Mouse (Mus musculus): ENCODE measurements around the gene Cep112. TPM values are rescaled to one million over a fixed set of nuclear protein-coding genes. Genes with fewer than 3 reads are reported as not detected.
"Not testable (repeated sequence)": the region's sequence is repeated elsewhere in the genome, so short reads cannot be mapped to it uniquely, and the experiment has no call there.

Cep112 gene
- polyA plus RNA-seq, 1 experiment from 2014 or later: 10.1 TPM

GRCm38 (mm10) chr11:108846479-108846878, 421.5 kb downstream of the Cep112 start:
- no peaks in the 10 kb centered on the region for H3K9me3 ChIP-seq
- H3K27ac ChIP-seq: no peak overlapping the region
- DNase-seq (ENCODE audit: low spot score): no peak
- no peaks in the 10 kb centered on the region for H3K36me3 ChIP-seq
- WGBS: 91% methylated on average over 3 of the region's 3 CpGs
- no peak overlapping the region for H3K4me3 ChIP-seq
- H3K4me1 ChIP-seq (replicated peaks): no peaks in the 10 kb centered on the region
- H3K27me3 ChIP-seq (ENCODE audit: insufficient read depth, poor library complexity, severe bottlenecking): no peaks in the 10 kb centered on the region

GRCm38 (mm10) chr11:108851771-108852170, 426.8 kb downstream of the Cep112 start:
- Histone ChIP-seq H3K9me3 (no peaks in the 10 kb centered on the region), H3K4me1 (replicated peaks) (no peaks in the 10 kb centered on the region), H3K27me3 (ENCODE audit: insufficient read depth, poor library complexity, severe bottlenecking) (no peaks in the 10 kb centered on the region), H3K36me3 (no peaks in the 10 kb centered on the region), H3K4me3 (no peak overlapping the region), H3K27ac (no peak overlapping the region)
- no peak for DNase-seq (ENCODE audit: low spot score)
- WGBS: 95% methylated on average over 1 of the region's 1 CpGs

GRCm38 (mm10) chr11:108857254-108857653, 432.3 kb downstream of the Cep112 start:
- H3K27me3 ChIP-seq (ENCODE audit: insufficient read depth, poor library complexity, severe bottlenecking): no peaks in the 10 kb centered on the region
- WGBS: 58% methylated on average over 6 of the region's 6 CpGs
- no peaks in the 10 kb centered on the region for H3K9me3 ChIP-seq
- no peaks in the 10 kb centered on the region for H3K36me3 ChIP-seq
- peak overlapping the region; percentile 50 for H3K27ac ChIP-seq
- H3K4me1 ChIP-seq (replicated peaks): peaks cover 19% of the 10 kb centered on the region
- DNase-seq (ENCODE audit: low spot score): no peak
- no peak overlapping the region for H3K4me3 ChIP-seq

- WGBS: 51% methylated on average over 7 of the region's 7 CpGs
- Histone ChIP-seq H3K27me3 (ENCODE audit: insufficient read depth, poor library complexity, severe bottlenecking) (no peaks in the 10 kb centered on the region), H3K4me3 (no peak overlapping the region), H3K9me3 (no peaks in the 10 kb centered on the region), H3K4me1 (replicated peaks) (peaks cover 19% of the 10 kb centered on the region), H3K27ac (peak overlapping the region; percentile 50), H3K36me3 (no peaks in the 10 kb centered on the region)
- DNase-seq (ENCODE audit: low spot score): no peak
These were observed 432.8 kb downstream of the Cep112 start for GRCm38 (mm10) chr11:108857678-108858338.

- Histone ChIP-seq H3K4me3 (no peak overlapping the region), H3K4me1 (replicated peaks) (peaks cover 19% of the 10 kb centered on the region), H3K27me3 (ENCODE audit: insufficient read depth, poor library complexity, severe bottlenecking) (no peaks in the 10 kb centered on the region), H3K9me3 (no peaks in the 10 kb centered on the region), H3K36me3 (no peaks in the 10 kb centered on the region), H3K27ac (no peak overlapping the region)
- 78% methylated on average over 3 of the region's 3 CpGs for WGBS
- no peak for DNase-seq (ENCODE audit: low spot score)
These were observed 433.4 kb downstream of the Cep112 start for GRCm38 (mm10) chr11:108858339-108858804.

GRCm38 (mm10) chr11:108858846-108859245, 433.9 kb downstream of the Cep112 start:
- Histone ChIP-seq H3K27ac (no peak overlapping the region), H3K36me3 (no peaks in the 10 kb centered on the region), H3K27me3 (ENCODE audit: insufficient read depth, poor library complexity, severe bottlenecking) (no peaks in the 10 kb centered on the region), H3K9me3 (no peaks in the 10 kb centered on the region), H3K4me1 (replicated peaks) (peaks cover 19% of the 10 kb centered on the region), H3K4me3 (no peak overlapping the region)
- DNase-seq (ENCODE audit: low spot score): no peak
- 82% methylated on average over 6 of the region's 6 CpGs for WGBS

GRCm38 (mm10) chr11:108862360-108862759, 437.4 kb downstream of the Cep112 start:
- WGBS: 78% methylated on average over 6 of the region's 6 CpGs
- no peak for DNase-seq (ENCODE audit: low spot score)
- H3K27ac ChIP-seq: no peak overlapping the region

GRCm38 (mm10) chr11:108865746-108866145, 440.8 kb downstream of the Cep112 start:
- Histone ChIP-seq H3K4me1 (replicated peaks) (no peaks in the 10 kb centered on the region), H3K27me3 (ENCODE audit: insufficient read depth, poor library complexity, severe bottlenecking) (no peaks in the 10 kb centered on the region), H3K4me3 (no peak overlapping the region), H3K27ac (no peak overlapping the region), H3K36me3 (no peaks in the 10 kb centered on the region), H3K9me3 (no peaks in the 10 kb centered on the region)
- WGBS: 53% methylated on average over 8 of the region's 8 CpGs
- no peak for DNase-seq (ENCODE audit: low spot score)

More at GRCm38 (mm10) chr11:108862360-108862759, 437.4 kb downstream of the Cep112 start:
- H3K4me1 ChIP-seq (replicated peaks): peaks cover 15% of the 10 kb centered on the region
- H3K4me3 ChIP-seq: no peak overlapping the region
- no peaks in the 10 kb centered on the region for H3K9me3 ChIP-seq
- no peaks in the 10 kb centered on the region for H3K36me3 ChIP-seq
- no peaks in the 10 kb centered on the region for H3K27me3 ChIP-seq (ENCODE audit: insufficient read depth, poor library complexity, severe bottlenecking)

- Histone ChIP-seq H3K4me1 (replicated peaks) (0 out of 2 replicates have a peak, but pooled peaks cover 3% of the 10 kb centered on the region), H3K9me3 (no peaks in the 10 kb centered on the region), H3K27ac (no peak overlapping the region), H3K36me3 (no peaks in the 10 kb centered on the region), H3K27me3 (ENCODE audit: insufficient read depth, poor library complexity, severe bottlenecking) (no peaks in the 10 kb centered on the region), H3K4me3 (no peak overlapping the region)
- DNase-seq (ENCODE audit: low spot score): no peak
- WGBS: 94% methylated on average over 6 of the region's 6 CpGs
These were observed 442.5 kb downstream of the Cep112 start for GRCm38 (mm10) chr11:108867538-108867937.

- H3K9me3 ChIP-seq; H3K4me1 ChIP-seq (replicated peaks); H3K4me3 ChIP-seq; H3K36me3 ChIP-seq; DNase-seq (ENCODE audit: low spot score); H3K27ac ChIP-seq; H3K27me3 ChIP-seq (ENCODE audit: insufficient read depth, poor library complexity, severe bottlenecking): not testable (repeated sequence)
- WGBS: 97% methylated on average over 1 of the region's 1 CpGs
These were observed 446.3 kb downstream of the Cep112 start for GRCm38 (mm10) chr11:108871284-108871683.

- WGBS: 91% methylated on average over 3 of the region's 3 CpGs
- no peak for DNase-seq (ENCODE audit: low spot score)
These were observed 446.8 kb downstream of the Cep112 start for GRCm38 (mm10) chr11:108871748-108872147.

GRCm38 (mm10) chr11:108876633-108877205, 451.7 kb downstream of the Cep112 start:
- Histone ChIP-seq H3K36me3 (no peaks in the 10 kb centered on the region), H3K9me3 (no peaks in the 10 kb centered on the region), H3K27ac (no peak overlapping the region), H3K27me3 (ENCODE audit: insufficient read depth, poor library complexity, severe bottlenecking) (no peaks in the 10 kb centered on the region), H3K4me1 (replicated peaks) (peaks cover 13% of the 10 kb centered on the region; the same call in 1 of the 2 replicates), H3K4me3 (no peak overlapping the region)
- WGBS: 83% methylated on average over 7 of the region's 7 CpGs
- DNase-seq (ENCODE audit: low spot score): no peak

More at GRCm38 (mm10) chr11:108871748-108872147, 446.8 kb downstream of the Cep112 start:
- H3K4me1 ChIP-seq (replicated peaks): 0 out of 2 replicates have a peak, but pooled peaks cover 4% of the 10 kb centered on the region
- no peak overlapping the region for H3K27ac ChIP-seq
- H3K36me3 ChIP-seq: no peaks in the 10 kb centered on the region
- H3K9me3 ChIP-seq: no peaks in the 10 kb centered on the region
- H3K4me3 ChIP-seq: no peak overlapping the region
- no peaks in the 10 kb centered on the region for H3K27me3 ChIP-seq (ENCODE audit: insufficient read depth, poor library complexity, severe bottlenecking)

GRCm38 (mm10) chr11:108877520-108877919, 452.5 kb downstream of the Cep112 start:
- no peak for DNase-seq (ENCODE audit: low spot score)
- Histone ChIP-seq H3K27me3 (ENCODE audit: insufficient read depth, poor library complexity, severe bottlenecking) (no peaks in the 10 kb centered on the region), H3K36me3 (no peaks in the 10 kb centered on the region), H3K4me3 (no peak overlapping the region), H3K4me1 (replicated peaks) (peaks cover 10% of the 10 kb centered on the region; the same call in 1 of the 2 replicates), H3K27ac (no peak overlapping the region), H3K9me3 (no peaks in the 10 kb centered on the region)
- 72% methylated on average over 5 of the region's 5 CpGs for WGBS

All from hindbrain, embryonic 10.5 days (tissue).